Mouse (Mus musculus): Measurements from ENCODE around the gene Cryz.
"Not testable (repeated sequence)": the region's sequence is repeated elsewhere in the genome, so short reads cannot be mapped to it uniquely, and the experiment has no call there.

Gene Cryz

GRCm38 (mm10) chr3:154611888-154612287 is 15.4 kb downstream of the Cryz start:
- no peak for DNase-seq (ENCODE audit: low spot score)

- no peak for DNase-seq (ENCODE audit: low spot score)
Measured at GRCm38 (mm10) chr3:154614771-154615170, 18.3 kb downstream of the Cryz start.

- no peak for DNase-seq (ENCODE audit: low spot score)
Measured at GRCm38 (mm10) chr3:154615304-154615703, 18.8 kb downstream of the Cryz start.

- DNase-seq (ENCODE audit: low spot score) = no peak
Measured at GRCm38 (mm10) chr3:154616106-154616505, 19.6 kb downstream of the Cryz start.

- DNase-seq (ENCODE audit: low spot score) = no peak
Measured at GRCm38 (mm10) chr3:154628284-154628683, 31.8 kb downstream of the Cryz start.

GRCm38 (mm10) chr3:154631281-154631680 is 34.8 kb downstream of the Cryz start:
- DNase-seq (ENCODE audit: low spot score) = not testable (repeated sequence)

GRCm38 (mm10) chr3:154633091-154633490 is 36.6 kb downstream of the Cryz start:
- DNase-seq (ENCODE audit: low spot score) = no peak

GRCm38 (mm10) chr3:154646638-154647442 is 50.3 kb downstream of the Cryz start:
- no peak for DNase-seq (ENCODE audit: low spot score)

GRCm38 (mm10) chr3:154647443-154647780 is 50.9 kb downstream of the Cryz start:
- no peak for DNase-seq (ENCODE audit: low spot score)

- DNase-seq (ENCODE audit: low spot score) = no peak
Measured at GRCm38 (mm10) chr3:154649411-154650285, 53.1 kb downstream of the Cryz start.

GRCm38 (mm10) chr3:154651192-154651821 is 54.8 kb downstream of the Cryz start:
- no peak for DNase-seq (ENCODE audit: low spot score)

- peak; percentile 28 for DNase-seq (ENCODE audit: low spot score)
Measured at GRCm38 (mm10) chr3:154652581-154653420, 56.3 kb downstream of the Cryz start.

GRCm38 (mm10) chr3:154653454-154653853 is 56.9 kb downstream of the Cryz start:
- no peak for DNase-seq (ENCODE audit: low spot score)

GRCm38 (mm10) chr3:154654284-154654683 is 57.8 kb downstream of the Cryz start:
- DNase-seq (ENCODE audit: low spot score) = no peak

GRCm38 (mm10) chr3:154654901-154655300 is 58.4 kb downstream of the Cryz start:
- no peak for DNase-seq (ENCODE audit: low spot score)

- no peak for DNase-seq (ENCODE audit: low spot score)
Measured at GRCm38 (mm10) chr3:154655711-154656110, 59.2 kb downstream of the Cryz start.

GRCm38 (mm10) chr3:154663545-154663944 is 67.0 kb downstream of the Cryz start, which contains the start of gene Erich3:
Gene Erich3 (plus strand): TSS chr3:154663859.
- no peak for DNase-seq (ENCODE audit: low spot score)

- no peak for DNase-seq (ENCODE audit: low spot score)
Measured at GRCm38 (mm10) chr3:154663976-154664581, 67.6 kb downstream of the Cryz start.

GRCm38 (mm10) chr3:154664636-154665035 is 68.1 kb downstream of the Cryz start:
- DNase-seq (ENCODE audit: low spot score) = no peak

GRCm38 (mm10) chr3:154668485-154668884 is 72.0 kb downstream of the Cryz start:
- no peak for DNase-seq (ENCODE audit: low spot score)

- DNase-seq (ENCODE audit: low spot score) = no peak
Measured at GRCm38 (mm10) chr3:154670584-154670983, 74.1 kb downstream of the Cryz start.
